Mouse (Mus musculus): ENCODE data around the gene Foxc2. TPM values are rescaled to one million over a fixed set of nuclear protein-coding genes. Genes with fewer than 3 reads are reported as not detected.

The Foxc2 gene
- not detected for polyA plus RNA-seq (2017; shearing (Covaris generic))

GRCm38 (mm10) chr8:121115948-121116347, at the start of gene Foxc2:
Gene Foxc2 (plus strand): TSS chr8:121116171.
- ATAC-seq: peak; percentile 78

- no peak for ATAC-seq
These were observed 44.5 kb upstream of the Foxc2 start for GRCm38 (mm10) chr8:121071454-121071853.

DNA sequence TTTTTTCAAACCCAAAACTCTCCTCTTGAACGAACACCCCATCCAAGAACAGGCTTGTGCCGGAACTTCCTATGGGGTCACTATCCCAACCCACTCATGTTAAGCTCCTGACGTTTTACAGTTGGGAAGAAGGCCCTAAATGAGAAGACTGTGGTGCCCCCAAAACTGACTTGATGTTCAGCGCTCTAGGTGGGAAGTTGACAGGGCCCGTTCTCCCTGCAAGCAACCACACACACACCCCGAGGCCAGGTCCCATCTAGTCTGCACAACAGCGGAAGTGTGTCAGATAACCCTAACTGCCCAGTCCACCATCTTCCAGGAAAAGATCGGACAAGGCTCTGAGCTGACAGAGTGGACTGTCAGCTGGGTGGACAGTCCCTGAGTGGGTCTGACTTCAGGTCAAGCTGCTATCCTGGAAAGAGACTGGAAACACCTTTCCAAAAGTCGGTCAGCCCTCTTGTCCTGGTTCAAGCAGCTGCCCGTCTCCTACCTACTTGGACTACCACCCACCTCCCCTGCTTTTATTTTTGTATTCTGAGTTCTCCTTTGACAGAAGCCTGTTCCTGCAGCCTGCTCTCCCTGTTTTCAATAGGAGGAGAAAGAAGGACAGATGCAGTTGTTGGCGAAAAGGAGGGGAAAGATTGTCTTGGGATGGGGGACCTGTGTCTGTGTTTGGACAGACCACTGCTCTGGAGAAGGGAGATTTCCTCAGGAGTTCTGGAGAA, 43.4 kb upstream of the Foxc2 start:
- ATAC-seq: no peak

DNA sequence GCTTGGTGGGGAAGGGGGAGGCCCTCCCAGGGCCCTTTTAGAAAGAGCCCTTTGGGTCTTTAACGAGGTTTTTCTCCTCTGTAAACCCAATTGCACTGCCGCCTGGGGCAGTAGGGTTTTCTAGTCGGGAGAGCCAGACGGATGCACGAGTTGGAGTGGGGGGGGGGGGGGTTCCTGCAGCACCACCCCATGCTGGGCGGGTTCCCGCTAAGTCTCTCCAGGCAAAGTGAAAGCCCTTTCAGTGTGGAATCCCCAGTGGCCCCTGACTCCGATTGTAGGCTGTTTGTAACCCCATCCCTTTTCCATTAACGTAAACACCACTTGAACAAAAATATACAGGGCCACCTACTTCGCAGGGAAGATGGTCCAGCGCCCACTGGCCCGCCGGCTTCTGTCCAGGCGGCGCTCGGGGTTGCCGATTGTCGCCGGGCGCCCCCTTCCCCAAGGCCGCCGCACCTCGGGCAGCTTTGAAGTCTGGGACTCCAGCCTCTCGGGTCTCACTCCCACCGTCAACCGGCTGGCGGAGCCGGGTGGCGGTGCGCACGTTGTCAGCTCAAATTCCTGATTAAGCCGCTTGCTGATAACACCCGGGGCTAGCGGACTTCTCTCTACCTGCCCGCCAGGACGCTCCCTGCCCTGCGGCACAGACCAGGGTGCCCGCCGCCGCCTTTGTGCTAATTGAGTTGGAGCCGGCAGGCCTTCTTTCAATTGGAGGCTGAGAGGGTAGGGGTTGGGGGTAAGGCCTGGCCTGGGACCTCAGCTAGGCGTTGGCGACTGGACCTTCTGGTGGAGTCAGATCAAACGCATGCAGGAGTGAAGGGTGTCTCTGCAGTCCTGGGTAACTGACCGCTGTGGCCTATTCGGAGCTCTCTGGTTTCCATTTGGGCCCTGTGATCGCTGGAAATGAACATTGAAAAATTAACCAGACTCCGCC, 42.5 kb upstream of the Foxc2 start:
- no peak for ATAC-seq

GRCm38 (mm10) chr8:121074108-121074847, 41.7 kb upstream of the Foxc2 start:
- ATAC-seq: no peak

DNA sequence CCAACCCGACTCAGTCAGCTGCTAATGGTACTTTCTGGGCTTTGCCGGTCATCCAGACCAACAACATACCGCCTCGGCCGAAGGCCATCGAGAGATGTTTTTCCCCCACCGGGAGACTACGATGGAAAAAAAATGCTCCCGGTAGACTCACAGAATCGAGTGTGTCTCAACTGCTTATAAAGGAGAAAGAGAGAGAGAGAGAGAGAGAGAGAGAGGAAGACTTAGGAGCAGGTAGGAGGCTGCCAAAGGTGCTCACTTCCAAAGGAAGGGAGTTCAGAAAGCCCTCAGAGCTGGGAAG, 41.2 kb upstream of the Foxc2 start:
- no peak for ATAC-seq

- ATAC-seq: no peak
These were observed 40.0 kb upstream of the Foxc2 start for GRCm38 (mm10) chr8:121075936-121076335.

- no peak for ATAC-seq
These were observed 39.4 kb upstream of the Foxc2 start for GRCm38 (mm10) chr8:121076555-121076954.

DNA sequence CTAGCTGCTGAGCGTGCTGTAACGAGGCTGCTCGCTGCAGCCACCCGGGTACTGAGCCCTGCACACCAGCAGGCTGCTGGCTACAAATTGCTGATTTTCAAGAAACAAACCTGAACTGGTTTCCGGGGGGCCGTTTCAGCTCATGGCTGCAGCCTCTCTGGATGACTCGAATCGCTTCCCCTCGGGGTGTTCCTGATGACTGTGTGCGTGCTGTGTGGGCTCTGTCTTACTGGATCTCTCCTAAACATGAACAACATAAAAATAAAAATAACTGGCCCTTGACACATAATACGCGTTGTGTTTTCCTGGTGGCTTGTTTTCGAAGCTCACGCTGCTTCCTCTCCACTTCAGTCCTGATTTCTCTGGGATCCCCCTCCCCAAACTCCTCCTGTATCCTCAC, 37.2 kb upstream of the Foxc2 start:
- no peak for ATAC-seq

DNA sequence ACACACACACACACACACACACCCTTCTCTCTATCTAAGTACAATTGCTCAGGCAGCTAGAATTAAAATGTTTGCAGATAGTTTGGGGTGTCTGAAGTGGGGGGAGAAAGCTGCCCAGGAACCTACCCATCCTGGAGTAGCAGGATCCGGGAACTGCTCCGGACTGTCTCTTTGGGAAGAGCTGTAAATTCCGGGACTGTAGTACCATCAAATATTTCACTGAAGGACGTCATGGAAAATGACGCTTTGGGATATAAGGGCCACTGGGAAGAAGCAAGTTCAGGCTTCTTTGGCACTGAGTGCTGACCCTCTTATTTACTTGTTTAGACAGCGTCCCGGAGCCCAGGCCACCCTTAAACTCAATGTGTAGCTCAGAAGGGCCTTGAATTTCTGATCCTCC, 36.8 kb upstream of the Foxc2 start:
- no peak for ATAC-seq

GRCm38 (mm10) chr8:121079944-121080343, 36.0 kb upstream of the Foxc2 start:
- ATAC-seq: no peak

- no peak for ATAC-seq
These were observed 35.4 kb upstream of the Foxc2 start for GRCm38 (mm10) chr8:121080361-121081090.

DNA sequence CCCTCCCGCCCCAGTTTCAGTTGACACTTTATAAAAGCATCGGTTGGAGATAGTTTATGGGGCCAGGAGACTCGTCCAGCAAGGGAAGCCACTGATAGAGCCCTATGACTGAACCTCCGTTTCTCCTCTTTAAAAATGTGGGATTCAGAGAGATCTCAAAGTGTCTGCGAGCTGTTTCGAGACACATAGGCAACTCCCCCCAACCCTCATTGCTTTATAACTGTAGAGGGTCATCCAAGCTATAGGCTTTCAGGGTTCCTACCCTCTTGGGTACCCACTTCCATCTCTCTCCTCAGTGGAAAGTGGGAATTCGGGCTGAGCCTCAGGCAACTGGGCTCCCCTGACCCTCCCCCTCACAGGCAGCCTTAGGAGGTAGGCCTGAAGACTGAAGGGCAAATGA, 34.6 kb upstream of the Foxc2 start:
- no peak for ATAC-seq

GRCm38 (mm10) chr8:121082218-121083092, 33.5 kb upstream of the Foxc2 start:
- no peak for ATAC-seq

GRCm38 (mm10) chr8:121083093-121083935, 32.7 kb upstream of the Foxc2 start:
- ATAC-seq: no peak

DNA sequence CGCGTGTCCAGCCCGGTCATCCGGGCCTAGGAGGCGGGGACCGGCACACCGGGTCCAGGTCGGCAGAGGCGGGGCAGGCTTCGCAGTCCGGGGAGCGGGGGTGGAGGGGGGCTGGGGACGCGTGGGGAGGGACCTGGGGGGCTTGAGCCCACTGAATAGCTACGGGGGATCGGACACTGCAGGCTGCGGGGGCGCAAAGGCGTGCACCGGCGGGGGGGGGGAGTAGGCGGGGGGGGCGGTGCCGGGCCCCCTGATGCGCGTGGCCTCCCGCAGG, 32.1 kb upstream of the Foxc2 start:
- ATAC-seq: no peak

DNA sequence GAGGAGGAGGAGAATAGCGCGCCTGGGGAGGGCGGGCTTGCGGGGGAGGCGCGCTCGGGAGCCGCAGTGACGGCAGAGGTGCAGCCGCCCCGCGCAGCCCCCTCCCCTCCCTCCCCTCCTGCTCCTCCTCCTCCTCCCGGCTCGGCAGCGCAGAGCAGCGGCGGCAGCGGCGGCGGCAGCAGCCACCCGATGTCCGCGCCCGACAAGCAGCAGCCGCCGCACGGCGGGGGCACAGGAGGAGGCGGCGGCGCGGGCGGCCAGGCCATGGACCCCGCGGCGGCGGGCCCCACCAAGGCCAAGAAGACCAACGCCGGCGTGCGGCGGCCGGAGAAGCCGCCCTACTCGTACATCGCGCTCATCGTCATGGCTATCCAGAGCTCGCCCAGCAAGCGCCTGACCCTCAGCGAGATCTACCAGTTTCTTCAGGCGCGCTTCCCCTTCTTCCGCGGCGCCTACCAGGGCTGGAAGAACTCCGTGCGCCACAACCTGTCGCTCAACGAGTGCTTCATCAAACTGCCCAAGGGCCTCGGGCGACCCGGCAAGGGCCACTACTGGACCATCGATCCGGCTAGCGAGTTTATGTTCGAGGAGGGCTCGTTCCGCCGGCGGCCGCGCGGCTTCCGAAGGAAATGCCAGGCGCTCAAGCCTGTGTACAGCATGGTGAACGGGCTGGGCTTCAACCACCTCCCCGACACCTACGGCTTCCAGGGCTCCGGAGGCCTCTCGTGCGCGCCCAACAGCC, 31.6 kb upstream of the Foxc2 start, which contains the start of gene Foxf1:
Gene Foxf1, plus strand, starts transcription at position 177 of the 742 bp plus-strand sequence.
- ATAC-seq: no peak

DNA sequence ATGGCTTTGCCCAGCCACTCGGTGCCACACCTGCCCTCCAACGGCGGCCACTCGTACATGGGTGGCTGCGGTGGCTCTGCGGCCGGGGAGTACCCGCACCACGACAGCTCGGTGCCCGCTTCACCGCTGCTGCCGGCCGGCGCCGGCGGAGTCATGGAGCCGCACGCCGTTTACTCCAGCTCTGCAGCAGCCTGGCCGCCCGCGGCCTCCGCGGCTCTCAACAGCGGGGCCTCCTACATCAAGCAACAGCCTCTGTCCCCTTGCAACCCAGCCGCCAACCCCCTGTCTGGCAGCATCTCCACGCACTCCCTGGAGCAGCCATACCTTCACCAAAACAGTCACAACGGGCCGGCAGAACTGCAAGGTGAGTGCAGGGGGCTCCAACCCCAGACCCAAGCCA, 31.0 kb upstream of the Foxc2 start:
- ATAC-seq: no peak

DNA sequence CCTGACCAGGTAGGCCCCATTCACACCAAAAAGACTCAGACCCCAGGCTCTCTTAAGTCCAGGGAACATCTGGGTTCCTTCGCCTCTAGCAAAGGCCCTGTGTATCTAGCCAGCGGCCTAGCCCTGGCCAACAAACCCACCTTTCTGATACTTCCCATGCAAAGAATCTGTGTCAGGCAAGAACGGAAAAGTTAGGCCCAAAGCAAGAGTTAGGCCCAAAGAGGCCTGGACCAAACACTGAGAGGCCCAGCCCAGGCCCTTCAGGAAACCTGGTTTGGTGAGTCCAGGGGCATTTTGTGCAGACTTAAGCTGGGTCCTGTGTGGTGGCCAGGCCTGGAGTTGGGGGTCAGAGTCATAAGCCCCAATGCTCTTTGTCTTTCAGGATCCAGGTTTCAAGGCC, 30.4 kb upstream of the Foxc2 start:
- no peak for ATAC-seq
